Mouse (Mus musculus): ENCODE data around the gene Vstm2l.

DNA sequence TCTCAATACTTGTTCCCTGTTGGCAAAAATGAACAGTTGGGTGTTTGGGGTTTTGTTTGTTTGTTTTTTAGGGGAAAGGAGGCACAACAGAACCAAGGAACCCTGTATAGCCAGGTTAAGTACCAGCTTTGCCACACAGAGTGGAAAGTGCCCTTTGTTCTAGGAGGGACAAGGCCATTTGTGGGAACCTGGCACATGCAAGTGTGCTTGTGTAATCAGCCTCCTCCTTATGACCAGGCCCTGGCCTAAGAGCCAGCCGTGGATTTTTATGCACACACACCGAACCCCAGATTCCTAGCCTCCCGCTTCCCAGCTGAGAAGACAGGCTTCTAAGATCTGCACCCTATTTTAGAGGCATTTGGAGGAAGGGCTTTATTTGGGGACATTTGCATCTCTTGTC, 37.1 kb upstream of the Vstm2l start:
- no peak for TF ChIP-seq FLI1 (IDR thresholded peaks at IDR 0.05; ENCODE audit: low read length)
- no peak for TF ChIP-seq GATA1 (IDR thresholded peaks at IDR 0.05; ENCODE audit: borderline replicate concordance, low read length)

Data from megakaryocyte, embryonic 14.5 days (primary cell).